Mouse (Mus musculus) thymus, adult 2 months (tissue): ENCODE measurements around the gene Efcab6.

Source experiments
- CTCF ChIP-seq: fragments of 200-500 bp; IDR thresholded peaks from 2 replicates; pipeline ENCODE4 v1.5.1; 2012; ENCODE audit warnings: mild to moderate bottlenecking, control low read depth, low read length, moderate library complexity, borderline replicate concordance; ENCODE audit not compliant: control insufficient read depth, poor library complexity, insufficient read depth; ENCODE audit errors: extremely low read depth
- POLR2A ChIP-seq: fragments of 200-500 bp; IDR thresholded peaks from 2 replicates; pipeline ENCODE4 v1.6.1; 2012; ENCODE audit warnings: mild to moderate bottlenecking, low read length, control low read depth, moderate library complexity; ENCODE audit not compliant: control insufficient read depth, poor library complexity, insufficient read depth; ENCODE audit errors: extremely low read depth

DNA sequence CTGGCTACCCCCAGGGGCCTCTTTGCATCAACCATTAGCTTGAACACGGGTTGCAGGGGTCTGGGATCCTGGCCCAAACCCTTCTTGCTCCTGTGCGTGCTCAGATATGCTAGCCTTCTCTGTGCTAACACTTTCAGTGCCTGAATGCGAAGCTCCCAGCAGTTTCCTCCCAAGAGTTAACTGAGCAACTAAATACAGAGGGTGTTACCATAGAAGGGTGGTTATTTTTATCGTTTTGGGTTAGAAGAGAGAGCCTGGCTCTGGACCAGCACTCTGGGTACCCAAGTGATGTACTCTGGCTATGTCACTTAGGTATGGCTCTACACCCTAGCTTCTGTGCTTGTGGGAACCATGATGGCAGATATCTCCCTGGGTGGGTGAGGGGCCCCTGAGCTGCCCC is 217.7 kb downstream of the Efcab6 start:
- TF ChIP-seq CTCF, result no peak
- no peak for TF ChIP-seq POLR2A
